Mouse (Mus musculus): ENCODE data around the gene Slc25a53.
"Not testable (repeated sequence)": the region's sequence is repeated elsewhere in the genome, so short reads cannot be mapped to it uniquely, and the experiment has no call there.

The Slc25a53 gene

DNA sequence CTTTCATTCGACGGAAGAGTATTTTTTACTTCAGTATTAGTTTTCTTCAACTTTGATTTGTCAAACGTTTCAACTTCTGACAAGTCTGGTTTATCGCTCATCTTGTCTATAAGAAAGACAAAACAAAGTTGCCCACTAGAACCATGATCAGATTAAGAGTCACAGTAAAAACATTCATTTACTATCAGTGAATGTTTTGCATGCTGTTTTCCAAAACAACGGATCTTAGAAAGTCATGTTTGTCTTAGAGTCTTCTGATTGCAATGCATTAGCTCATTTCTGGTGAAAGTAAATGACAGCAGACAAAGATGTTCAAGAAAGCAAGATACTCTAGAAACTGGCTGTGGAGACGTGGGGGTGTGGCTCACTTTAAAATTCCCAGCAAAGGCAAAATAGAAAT lies 62.7 kb downstream of the Slc25a53 start, which contains the start of gene Tmsb15b2:
Gene Tmsb15b2 (minus strand): TSS at position 101 of the 400 bp plus-strand sequence.
- not testable (repeated sequence) for ATAC-seq (ENCODE audit: insufficient number of reproducible peaks, low FRiP score, low TSS enrichment)

DNA sequence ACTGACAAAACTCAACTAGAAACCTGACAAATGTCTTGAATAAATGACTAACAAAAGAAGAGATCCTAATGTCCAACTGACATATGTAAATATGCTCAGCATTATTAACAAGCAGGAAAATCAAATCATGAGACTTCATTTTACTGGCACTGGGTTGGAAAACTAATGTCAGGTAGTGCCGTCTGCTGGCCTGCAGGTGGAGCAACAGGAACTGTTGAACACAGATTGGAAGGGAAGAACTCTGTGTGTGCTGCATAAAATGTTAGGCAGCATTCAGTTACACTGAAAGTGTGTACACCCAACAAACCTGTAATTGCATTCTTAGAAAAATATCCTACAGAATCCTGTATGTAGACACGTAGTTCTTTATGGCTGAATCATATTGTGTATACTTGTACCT lies 78.4 kb downstream of the Slc25a53 start:
- peak; percentile 66; the same call in 1 of the 2 replicates for ATAC-seq (ENCODE audit: insufficient number of reproducible peaks, low FRiP score, low TSS enrichment)

DNA sequence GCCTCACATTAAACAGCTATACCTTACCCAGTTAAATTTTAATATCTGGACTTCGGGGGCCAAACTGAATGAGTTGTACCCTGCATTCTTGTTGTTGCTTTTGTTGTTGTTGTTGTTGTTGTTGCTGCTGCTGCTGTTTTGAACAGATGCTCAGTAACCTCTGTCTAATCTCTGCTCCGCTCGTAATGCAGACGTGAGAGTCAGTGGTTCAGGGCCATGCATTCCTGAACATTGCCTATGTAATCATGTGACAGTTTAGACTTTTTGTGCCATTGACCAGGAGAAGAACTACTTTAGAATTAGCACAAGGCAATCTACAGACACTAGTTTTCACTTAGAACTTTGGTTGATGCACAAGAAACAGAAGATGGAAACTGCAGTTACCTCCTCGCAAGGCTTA lies 79.8 kb downstream of the Slc25a53 start:
- not testable (repeated sequence) for ATAC-seq (ENCODE audit: insufficient number of reproducible peaks, low FRiP score, low TSS enrichment)

DNA sequence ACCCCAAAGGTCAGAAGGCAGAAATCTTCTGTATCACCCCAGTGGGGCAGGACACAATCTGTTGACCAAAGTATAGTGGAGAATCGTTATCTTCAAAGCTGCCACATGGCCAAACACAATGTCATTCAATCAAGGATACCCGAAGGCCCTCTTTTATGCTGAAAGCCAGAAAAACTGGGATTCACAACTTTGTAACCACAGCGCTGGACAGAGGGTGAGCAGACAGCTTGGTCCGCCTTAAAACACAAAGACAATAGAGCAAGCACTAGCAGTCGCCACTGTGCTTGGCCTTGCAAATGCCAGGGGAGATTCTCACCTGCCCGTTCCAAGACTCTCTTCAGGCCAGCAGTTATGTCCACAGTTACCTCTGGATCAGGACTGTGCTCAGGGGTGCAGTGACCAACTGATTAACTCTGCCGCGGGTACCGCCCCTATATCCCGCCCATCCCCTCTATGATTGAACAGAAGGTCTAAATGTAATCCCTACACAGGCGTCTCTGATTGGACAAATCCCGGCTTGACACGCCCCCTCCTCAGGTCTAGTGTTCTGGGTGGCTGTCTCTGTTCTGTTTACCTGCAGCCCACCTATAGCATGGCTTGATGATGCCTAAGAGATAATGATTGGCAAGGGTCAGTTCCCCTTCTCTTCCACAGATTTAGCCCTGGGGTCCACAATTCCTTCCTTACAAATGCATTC lies 80.4 kb downstream of the Slc25a53 start:
- ATAC-seq (ENCODE audit: insufficient number of reproducible peaks, low FRiP score, low TSS enrichment) = peak; percentile 100

DNA sequence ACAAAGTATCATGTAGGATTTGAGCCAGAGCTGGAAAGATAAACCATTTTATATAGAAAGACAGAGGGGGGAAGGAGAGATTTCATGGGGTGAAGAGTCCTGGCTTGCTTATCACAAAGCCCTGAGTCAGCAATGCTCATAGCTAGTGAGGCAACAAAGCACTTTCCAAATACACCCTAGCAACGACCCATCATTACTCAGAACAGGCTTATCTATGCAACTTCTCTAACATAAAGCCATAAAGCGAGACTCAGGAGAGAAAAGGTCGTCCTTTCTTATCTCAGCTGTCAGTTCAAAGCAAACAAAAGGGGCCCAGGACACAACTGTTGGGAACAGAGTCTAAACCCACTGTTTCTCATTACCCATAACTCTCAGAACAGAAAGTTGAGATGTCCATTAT lies 100.1 kb downstream of the Slc25a53 start:
- ATAC-seq (ENCODE audit: insufficient number of reproducible peaks, low FRiP score, low TSS enrichment) = no peak

All from cerebellum, adult (tissue).